Mouse (Mus musculus): ENCODE results near the gene Gfy.

Gfy gene

DNA sequence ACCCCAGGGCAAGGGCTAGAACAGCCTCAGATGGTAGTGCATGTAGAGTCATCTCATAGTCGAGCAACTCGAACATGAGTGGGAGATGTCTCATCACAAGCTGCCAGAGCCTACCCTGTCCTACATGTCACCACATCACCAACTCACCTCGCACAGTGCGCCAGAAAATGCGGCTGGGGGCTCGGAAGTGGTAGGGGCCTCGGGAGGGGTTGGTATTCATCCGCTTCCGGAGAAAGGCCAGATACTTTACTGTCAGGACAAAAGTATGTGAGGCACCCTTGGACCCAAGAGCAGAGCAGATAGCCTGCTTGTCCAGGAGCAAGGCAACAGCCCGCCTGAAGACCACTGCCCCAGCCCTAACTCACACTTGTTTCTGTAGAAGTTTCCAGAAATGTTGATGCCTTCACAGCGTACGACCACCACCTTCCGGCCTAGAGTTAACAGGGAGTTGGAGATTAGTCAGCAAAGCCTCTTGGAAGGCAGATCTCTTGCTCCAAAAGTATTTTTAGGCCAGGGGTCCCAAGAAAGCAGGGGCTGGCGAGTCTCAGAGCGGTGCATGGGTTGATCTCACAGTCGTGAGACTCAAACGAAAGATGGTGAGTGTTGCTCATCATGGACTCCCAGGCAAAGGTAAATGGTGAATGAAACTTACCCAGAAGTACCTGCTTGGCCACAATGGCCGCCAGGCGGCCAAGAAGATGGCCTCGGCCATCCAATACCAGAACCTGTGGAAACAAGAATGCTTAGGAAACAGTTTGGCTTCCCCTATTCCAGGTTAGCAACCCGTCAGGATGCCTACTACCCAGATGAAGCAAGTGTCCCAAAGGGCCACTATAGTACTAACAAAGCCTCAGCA lies 52.3 kb downstream of the Gfy start:
- DNase-seq (ENCODE audit: low read depth), result no peak
